Mouse (Mus musculus) kidney, postnatal 0 days (tissue): ENCODE results near the gene Cypt15. TPM values are rescaled to one million over a fixed set of nuclear protein-coding genes. Genes with fewer than 3 reads are reported as not detected.
"Not testable (repeated sequence)": the region's sequence is repeated elsewhere in the genome, so short reads cannot be mapped to it uniquely, and the experiment has no call there.

Experiments
- ATAC-seq: fragments of 200-750 bp; cut with Nextera tagmentation; replicated peaks from 2 replicates; pipeline ENCODE4 v1.8.0; 2017; ENCODE audit warnings: low read depth, moderate number of reproducible peaks, moderate TSS enrichment, moderate library complexity; ENCODE audit not compliant: low FRiP score
- DNase-seq: peaks from one replicate; pipeline ENCODE4 v3.0.0-alpha.2; 2016; ENCODE audit warnings: low spot score
- H3K27ac ChIP-seq: fragments of 300-500 bp; sonication (generic); 2 replicates; pipeline ENCODE4 v1.5.1; 2014; ENCODE audit warnings: mild to moderate bottlenecking
- H3K27me3 ChIP-seq: fragments of 300-500 bp; sonication (generic); 2 replicates; pipeline ENCODE4 v1.6.1; 2014; ENCODE audit warnings: low read length, mixed read lengths; ENCODE audit not compliant: insufficient read depth
- H3K36me3 ChIP-seq: fragments of 300-500 bp; sonication (generic); 2 replicates; pipeline ENCODE4 v1.6.1; 2014; ENCODE audit warnings: low read length, mixed read lengths; ENCODE audit not compliant: insufficient read depth
- H3K4me1 ChIP-seq: fragments of 300-500 bp; sonication (generic); replicated peaks from 2 replicates; pipeline ENCODE4 v1.6.1; 2014; ENCODE audit warnings: antibody characterized with exemption, low read length, mixed read lengths; ENCODE audit not compliant: insufficient read depth
- H3K4me2 ChIP-seq: fragments of 300-500 bp; sonication (generic); 2 replicates; pipeline ENCODE4 v1.6.1; 2014; ENCODE audit warnings: mild to moderate bottlenecking, low read length, moderate library complexity, mixed read lengths
- H3K4me3 ChIP-seq: fragments of 300-500 bp; sonication (generic); replicated peaks from 2 replicates; pipeline ENCODE4 v1.5.1; 2014; ENCODE audit warnings: low read depth, low read length
- H3K9ac ChIP-seq: fragments of 300-500 bp; sonication (generic); 2 replicates; pipeline ENCODE4 v1.6.1; 2014; ENCODE audit warnings: low read depth, low read length
- H3K9me3 ChIP-seq: fragments of 300-500 bp; sonication (generic); replicated peaks from 2 replicates; pipeline ENCODE4 v1.6.1; 2016; ENCODE audit warnings: low read length, inconsistent platforms, mixed read lengths
- CTCF ChIP-seq: IDR thresholded peaks from 2 replicates; pipeline ENCODE4 v1.5.1; 2016; ENCODE audit warnings: antibody characterized with exemption, low read depth, mild to moderate bottlenecking, moderate library complexity
- WGBS: fragments of 180-500 bp; shearing (Covaris S2); extraction: QIAGEN DNeasy Blood & Tissue Kit; methylation state at CpG from one replicate; pipeline ENCODE4 v1.1.7; 2014; 5-methylcytosine and 5-hydroxymethylcytosine counted together
- polyA plus RNA-seq: library from polyadenylated mRNA; unstranded; fragments of >200 nt; fragmentation: Nextera tagmentation; extraction: Ambion mirVana; gene quantifications from 2 replicates; pipeline ENCODE4 v1.2.1, GENCODE M21; 2015

Gene Cypt15
- not detected in 2 replicates for polyA plus RNA-seq

- H3K4me2 ChIP-seq, H3K4me1 ChIP-seq, H3K9me3 ChIP-seq, H3K27ac ChIP-seq, H3K9ac ChIP-seq, DNase-seq, H3K36me3 ChIP-seq, H3K4me3 ChIP-seq, H3K27me3 ChIP-seq, ATAC-seq: not testable (repeated sequence)
- WGBS, result 75% methylated on average over 1 of the region's 1 CpGs
These were observed at the start of gene Cypt15 for GRCm38 (mm10) chrX:39345967-39346366. Gene Cypt15 (plus strand): TSS chrX:39346267.

- Histone ChIP-seq H3K9ac (no peak overlapping the region), H3K4me2 (no peak overlapping the region), H3K4me3 (no peak overlapping the region), H3K27ac (no peak overlapping the region), H3K9me3 (no peaks in the 10 kb centered on the region), H3K36me3 (no peaks in the 10 kb centered on the region), H3K4me1 (no peaks in the 10 kb centered on the region), H3K27me3 (no peaks in the 10 kb centered on the region)
- no peak for TF ChIP-seq CTCF
- DNase-seq (no peak), ATAC-seq (no peak)
- 74% methylated on average over 2 of the region's 2 CpGs for WGBS
These were observed 24.9 kb downstream of the Cypt15 start for GRCm38 (mm10) chrX:39370932-39371331.

GRCm38 (mm10) chrX:39378830-39379229, 32.8 kb downstream of the Cypt15 start:
- Histone ChIP-seq H3K27me3 (no peaks in the 10 kb centered on the region), H3K36me3 (no peaks in the 10 kb centered on the region), H3K4me1 (no peaks in the 10 kb centered on the region), H3K4me2 (no peak overlapping the region), H3K4me3 (no peak overlapping the region), H3K9me3 (no peaks in the 10 kb centered on the region), H3K9ac (no peak overlapping the region), H3K27ac (no peak overlapping the region)
- DNase-seq (no peak), ATAC-seq (no peak)
- TF ChIP-seq CTCF, result no peak
- 69% methylated on average over 2 of the region's 2 CpGs for WGBS

GRCm38 (mm10) chrX:39383806-39384205, 37.7 kb downstream of the Cypt15 start:
- Histone ChIP-seq H3K9me3 (no peaks in the 10 kb centered on the region), H3K27me3 (no peaks in the 10 kb centered on the region), H3K27ac (no peak overlapping the region), H3K4me3 (no peak overlapping the region), H3K4me2 (no peak overlapping the region), H3K36me3 (no peaks in the 10 kb centered on the region), H3K4me1 (no peaks in the 10 kb centered on the region), H3K9ac (no peak overlapping the region)
- ATAC-seq (no peak), DNase-seq (peak; percentile 53)
- TF ChIP-seq CTCF, result no peak
- WGBS, result 28% methylated on average over 2 of the region's 2 CpGs
